Mouse (Mus musculus) CH12.LX (cell line): ENCODE measurements around the gene Xpo6. TPM values are rescaled to one million over a fixed set of nuclear protein-coding genes. Genes with fewer than 3 reads are reported as not detected.

Experiments used
- DNase-seq: peaks from one replicate; pipeline ENCODE4 v3.0.0-alpha.2; 2013; ENCODE audit errors: extremely low read depth
- H3K27ac ChIP-seq: 2 replicates; pipeline ENCODE4 v1.5.1; 2012; ENCODE audit warnings: low read depth, mild to moderate bottlenecking, control low read depth, moderate library complexity; ENCODE audit not compliant: insufficient read depth
- H3K27me3 ChIP-seq: replicated peaks from 2 replicates; pipeline ENCODE3; 2012; ENCODE audit warnings: inconsistent platforms
- H3K36me3 ChIP-seq, 2 experiments: replicated peaks in 1 of 2; 2 replicates each; pipeline versions ENCODE3 to v1.6.1; 2012; ENCODE audit warnings: inconsistent platforms in 1 of 2, low read length in 1 of 2, mild to moderate bottlenecking in 1 of 2, mixed read lengths in 1 of 2, moderate library complexity in 1 of 2; ENCODE audit not compliant: control insufficient read depth in 1 of 2, insufficient read depth in 1 of 2
- H3K4me1 ChIP-seq, 2 experiments: 2 replicates each; pipeline ENCODE4 v1.6.1; 2012; ENCODE audit warnings: inconsistent platforms in 1 of 2, moderate library complexity in 1 of 2; ENCODE audit not compliant: insufficient read depth in 2 of 2, control insufficient read depth in 1 of 2
- H3K4me2 ChIP-seq: 2 replicates; pipeline ENCODE4 v1.6.1; 2012; ENCODE audit warnings: low read depth, mild to moderate bottlenecking, control low read depth; ENCODE audit not compliant: poor library complexity, insufficient read depth, severe bottlenecking
- H3K4me3 ChIP-seq, 3 experiments: fragments of 150-350 bp in 1 of 3; sonication (generic) in 1 of 3; replicated peaks in 1 of 3; 2 replicates each; pipeline versions ENCODE3 to v1.5.1; 2011 to 2012; ENCODE audit warnings: low read depth in 2 of 3, low read length in 2 of 3, mild to moderate bottlenecking in 2 of 3, moderate library complexity in 2 of 3, control low read depth in 1 of 3, improper control_type of control experiment in 1 of 3, inconsistent platforms in 1 of 3, mixed read lengths in 1 of 3; ENCODE audit not compliant: poor library complexity in 1 of 3
- H3K79me2 ChIP-seq: replicated peaks from 2 replicates; pipeline ENCODE4 v1.6.1; 2012; ENCODE audit warnings: mild to moderate bottlenecking, moderate library complexity; ENCODE audit not compliant: control insufficient read depth, poor library complexity, insufficient read depth, severe bottlenecking; ENCODE audit errors: extremely low read depth
- H3K9ac ChIP-seq: 2 replicates; pipeline ENCODE4 v1.6.1; 2012; ENCODE audit warnings: low read depth, mild to moderate bottlenecking, control low read depth, moderate library complexity; ENCODE audit not compliant: insufficient read depth
- H3K9me3 ChIP-seq: replicated peaks from 2 replicates; pipeline ENCODE3; 2012; ENCODE audit warnings: low read length, inconsistent platforms, mixed read lengths
- CHD2 ChIP-seq: IDR thresholded peaks from 2 replicates; pipeline ENCODE4 v1.6.1; 2011; ENCODE audit warnings: low read length, improper control_type of control experiment
- CTCF ChIP-seq, 2 experiments: IDR thresholded peaks in 1 of 2; conservative IDR thresholded peaks in 1 of 2; 2 replicates each; pipeline ENCODE4 v1.5.1; 2011 to 2012; ENCODE audit warnings: low read depth in 2 of 2, low read length in 2 of 2, improper control_type of control experiment in 1 of 2, inconsistent platforms in 1 of 2, mild to moderate bottlenecking in 1 of 2, moderate library complexity in 1 of 2
- ELF1 ChIP-seq: IDR thresholded peaks from 2 replicates; pipeline ENCODE4 v1.6.1; 2014; ENCODE audit warnings: low read depth, mild to moderate bottlenecking, inconsistent platforms, low read length, improper control_type of control experiment
- EP300 ChIP-seq: IDR thresholded peaks from 2 replicates; pipeline ENCODE4 v1.6.1; 2011; ENCODE audit warnings: low read length, improper control_type of control experiment
- ETS1 ChIP-seq: conservative IDR thresholded peaks from 2 replicates; pipeline ENCODE4 v1.6.1; 2012; ENCODE audit warnings: low read depth, mild to moderate bottlenecking, inconsistent platforms, low read length, improper control_type of control experiment, moderate library complexity
- HCFC1 ChIP-seq: IDR thresholded peaks from 2 replicates; pipeline ENCODE4 v1.6.1; 2012; ENCODE audit warnings: low read depth, mild to moderate bottlenecking, inconsistent platforms, low read length, improper control_type of control experiment
- JUND ChIP-seq: conservative IDR thresholded peaks from 2 replicates; pipeline ENCODE4 v1.6.1; 2011; ENCODE audit warnings: low read depth, low read length, improper control_type of control experiment
- KAT2A ChIP-seq: IDR thresholded peaks from 2 replicates; pipeline ENCODE4 v1.6.1; 2012; ENCODE audit warnings: low read length, improper control_type of control experiment, inconsistent platforms; ENCODE audit not compliant: insufficient replicate concordance
- MAFK ChIP-seq: IDR thresholded peaks from 2 replicates; pipeline ENCODE4 v1.6.1; 2011; ENCODE audit warnings: low read length, improper control_type of control experiment; ENCODE audit not compliant: insufficient replicate concordance
- MAX ChIP-seq: IDR thresholded peaks from 2 replicates; pipeline ENCODE4 v1.6.1; 2011; ENCODE audit warnings: low read length, improper control_type of control experiment
- MXI1 ChIP-seq: IDR thresholded peaks from 2 replicates; pipeline ENCODE4 v1.6.1; 2011; ENCODE audit warnings: mild to moderate bottlenecking, low read depth, low read length, improper control_type of control experiment
- MYC ChIP-seq: IDR thresholded peaks from 2 replicates; pipeline ENCODE4 v1.6.1; 2011; ENCODE audit warnings: low read depth, mild to moderate bottlenecking, improper control_type of control experiment, low read length
- POLR2A ChIP-seq: IDR thresholded peaks from 2 replicates; pipeline ENCODE4 v1.6.1; 2011; ENCODE audit warnings: low read depth, mild to moderate bottlenecking, improper control_type of control experiment, low read length
- SMC3 ChIP-seq: IDR thresholded peaks from 2 replicates; pipeline ENCODE4 v1.6.1; 2011; ENCODE audit warnings: low read depth, low read length, improper control_type of control experiment
- ZC3H11A ChIP-seq: IDR thresholded peaks from 2 replicates; pipeline ENCODE4 v1.6.1; 2012; ENCODE audit warnings: low read depth, mild to moderate bottlenecking, inconsistent platforms, low read length, improper control_type of control experiment
- ZNF384 ChIP-seq: IDR thresholded peaks from 2 replicates; pipeline ENCODE4 v1.6.1; 2012; ENCODE audit warnings: low read depth, low read length, improper control_type of control experiment, inconsistent platforms
- dilution Hi-C: fragments of 300-500 bp; cut with MboI; formaldehyde crosslinking; loops from 2 replicates; pipeline ENCODE4 v1.14.3; 2020; ENCODE audit warnings: low sequenced_read_pairs; ENCODE audit not compliant: extremely low pct_unique_long_range_greater_than_20kb, extremely low pct_ligation_motif_present
- in situ Hi-C: fragments of 300-500 bp; cut with MboI; formaldehyde crosslinking; loops from 3 replicates; pipeline ENCODE4 v1.14.3; 2019; ENCODE audit warnings: low sequenced_read_pairs, low pct_ligation_motif_present, low pct_unique_long_range_greater_than_20kb, mixed read lengths
- polyA plus RNA-seq: library from polyadenylated mRNA; unstranded; fragments of >175 nt; gene quantifications from 2 replicates; pipeline ENCODE4 v1.2.1, GENCODE M21; 2012; ENCODE audit warnings: low read depth; ENCODE audit not compliant: insufficient read length
- total RNA-seq, 2 experiments: library from RNA; depleted of rRNA; stranded (reverse); fragments of 300-350 nt in 1 of 2; fragments of >200 nt in 1 of 2; gene quantifications; 2 replicates each; pipeline ENCODE4 v1.2.3; 2012 to 2014

The Xpo6 gene
- total and polyA plus RNA-seq, 3 experiments, result 49.9 to 149 (median 79.1) TPM

DNA sequence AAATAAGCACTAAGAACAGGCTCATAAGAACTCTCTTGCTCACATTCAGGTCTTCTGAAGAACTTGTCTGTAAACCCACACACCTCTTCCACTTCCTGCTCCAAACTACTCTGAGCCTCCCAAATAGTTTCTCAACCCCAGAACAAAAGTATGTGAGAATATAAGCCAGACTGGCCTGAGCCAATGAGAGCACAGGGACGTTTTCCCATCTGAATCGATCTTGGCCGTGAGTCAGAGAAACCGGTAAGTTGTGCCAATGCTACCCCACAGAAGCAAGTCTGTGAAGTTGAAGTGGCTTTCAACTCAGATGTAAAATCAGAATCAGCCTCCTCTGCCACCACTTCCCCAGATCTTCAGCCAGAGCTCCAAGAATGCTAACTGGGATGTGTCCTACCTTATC is 87.0 kb downstream of the Xpo6 start:
- dilution Hi-C loops, result no loop called here
- H3K27me3 ChIP-seq, result no peaks in the 10 kb centered on the region
- no peaks in the 10 kb centered on the region for H3K79me2 ChIP-seq
- peaks cover 62 to 87% of the 10 kb centered on the region in 2 experiments for H3K36me3 ChIP-seq
- no peaks in the 10 kb centered on the region for H3K9me3 ChIP-seq
- H3K9ac ChIP-seq, result no peak overlapping the region
- H3K4me3 ChIP-seq, result no peak overlapping the region
- H3K4me1 ChIP-seq, result peaks cover 0 to 30% of the 10 kb centered on the region in 2 experiments; a peak in 2 of 4 replicates
- no peak for DNase-seq
- H3K4me2 ChIP-seq, result no peak overlapping the region
- TF ChIP-seq CTCF (conservative IDR thresholded peaks at IDR 0.05 in 1 of 2, IDR thresholded peaks at IDR 0.05 in 1 of 2; ENCODE audit: low read depth in 2 of 2, low read length in 2 of 2) (no peak), MXI1 (no peak), MAX (no peak), ETS1 (no peak), JUND (no peak), MAFK (no peak), ZC3H11A (no peak), EP300 (no peak), CHD2 (no peak), SMC3 (no peak), KAT2A (no peak), ZNF384 (no peak)
- in situ Hi-C loops, result no loop called here
- H3K27ac ChIP-seq, result no peak overlapping the region

DNA sequence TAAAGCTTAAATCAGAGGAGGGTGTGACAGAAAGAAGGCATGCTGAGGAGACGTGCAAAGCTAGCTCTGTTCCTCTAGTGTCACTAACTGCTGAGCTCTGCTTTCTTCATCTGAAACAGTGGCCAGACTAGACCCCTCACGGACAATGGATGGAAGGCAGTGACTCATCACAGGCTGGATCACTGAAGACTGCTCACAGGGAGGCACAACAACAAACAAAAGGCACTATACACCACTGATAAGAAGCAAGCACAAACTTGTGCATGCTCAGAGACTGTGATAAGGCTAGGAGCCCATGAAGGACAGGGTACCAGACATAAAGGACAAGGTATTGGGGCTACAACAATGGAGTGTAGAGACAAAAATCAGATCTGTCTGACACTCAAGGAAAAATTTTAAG is 89.1 kb downstream of the Xpo6 start:
- Histone ChIP-seq H3K4me3 (no peak overlapping the region), H3K27me3 (no peaks in the 10 kb centered on the region), H3K79me2 (no peaks in the 10 kb centered on the region), H3K27ac (no peak overlapping the region), H3K9ac (no peak overlapping the region), H3K4me2 (no peak overlapping the region), H3K9me3 (no peaks in the 10 kb centered on the region), H3K36me3 (peaks cover 79 to 96% of the 10 kb centered on the region in 2 experiments), H3K4me1 (peaks cover 0 to 20% of the 10 kb centered on the region in 2 experiments; a peak in 2 of 4 replicates)
- DNase-seq, result no peak
- dilution Hi-C loops, result no loop called here
- in situ Hi-C loops, result no loop called here
- TF ChIP-seq MAFK (no peak), MYC (no peak), POLR2A (no peak), ELF1 (no peak), CTCF (conservative IDR thresholded peaks at IDR 0.05 in 1 of 2, IDR thresholded peaks at IDR 0.05 in 1 of 2; ENCODE audit: low read depth in 2 of 2, low read length in 2 of 2) (no peak), HCFC1 (no peak)
